Mouse (Mus musculus) intestine, embryonic 14.5 days (tissue): ENCODE data around the gene Islr2. TPM values are rescaled to one million over a fixed set of nuclear protein-coding genes. Genes with fewer than 3 reads are reported as not detected.
A peak's percentile ranks its signal among the peaks of the same experiment; 100 is the strongest.
"Not testable (repeated sequence)": the region's sequence is repeated elsewhere in the genome, so short reads cannot be mapped to it uniquely, and the experiment has no call there.

Source experiments
- ATAC-seq: fragments of 200-750 bp; cut with Nextera tagmentation; replicated peaks from 2 replicates; pipeline ENCODE4 v1.8.0; 2017; ENCODE audit warnings: low read depth, moderate number of reproducible peaks, moderate TSS enrichment, moderate library complexity; ENCODE audit not compliant: low FRiP score, low TSS enrichment
- DNase-seq: peaks from one replicate; pipeline ENCODE4 v3.0.0-alpha.2; 2018; ENCODE audit warnings: low spot score
- H3K27ac ChIP-seq: fragments of 300-500 bp; sonication (generic); 2 replicates; pipeline ENCODE4 v1.5.1; 2014; ENCODE audit warnings: low read depth, mild to moderate bottlenecking, control low read depth
- H3K27me3 ChIP-seq: fragments of 300-500 bp; sonication (generic); replicated peaks from 2 replicates; pipeline ENCODE4 v1.6.1; 2014; ENCODE audit warnings: low read length, control low read depth; ENCODE audit not compliant: control insufficient read depth, insufficient read depth
- H3K36me3 ChIP-seq: fragments of 300-500 bp; sonication (generic); 2 replicates; pipeline ENCODE4 v1.6.1; 2014; ENCODE audit warnings: low read length, control low read depth; ENCODE audit not compliant: control insufficient read depth, insufficient read depth
- H3K4me1 ChIP-seq: fragments of 300-500 bp; sonication (generic); replicated peaks from 2 replicates; pipeline ENCODE4 v1.6.1; 2014; ENCODE audit warnings: low read length, control low read depth, mixed read lengths; ENCODE audit not compliant: control insufficient read depth, insufficient read depth
- H3K4me2 ChIP-seq: fragments of 300-500 bp; sonication (generic); 2 replicates; pipeline ENCODE4 v1.6.1; 2014; ENCODE audit warnings: low read length
- H3K4me3 ChIP-seq: fragments of 300-500 bp; sonication (generic); 2 replicates; pipeline ENCODE4 v1.5.1; 2014; ENCODE audit warnings: low read depth, low read length, control low read depth, mixed read lengths
- H3K9ac ChIP-seq: fragments of 300-500 bp; sonication (generic); 2 replicates; pipeline ENCODE4 v1.6.1; 2014; ENCODE audit warnings: mild to moderate bottlenecking, low read length
- H3K9me3 ChIP-seq: fragments of 300-500 bp; sonication (generic); 2 replicates; pipeline ENCODE4 v1.6.1; 2016; ENCODE audit warnings: low read length, control low read depth; ENCODE audit not compliant: control insufficient read depth
- WGBS: fragments of 180-500 bp; shearing (Covaris S2); extraction: QIAGEN DNeasy Blood & Tissue Kit; methylation state at CpG from one replicate; pipeline ENCODE4 v1.1.7; 2014; 5-methylcytosine and 5-hydroxymethylcytosine counted together
- polyA plus RNA-seq: library from polyadenylated mRNA; unstranded; fragments of >200 nt; fragmentation: Nextera tagmentation; extraction: Ambion mirVana; gene quantifications from 2 replicates; pipeline ENCODE4 v1.2.1, GENCODE M21; 2014

Gene Islr2
- 1.7 and 1.8 TPM in 2 replicates for polyA plus RNA-seq

DNA sequence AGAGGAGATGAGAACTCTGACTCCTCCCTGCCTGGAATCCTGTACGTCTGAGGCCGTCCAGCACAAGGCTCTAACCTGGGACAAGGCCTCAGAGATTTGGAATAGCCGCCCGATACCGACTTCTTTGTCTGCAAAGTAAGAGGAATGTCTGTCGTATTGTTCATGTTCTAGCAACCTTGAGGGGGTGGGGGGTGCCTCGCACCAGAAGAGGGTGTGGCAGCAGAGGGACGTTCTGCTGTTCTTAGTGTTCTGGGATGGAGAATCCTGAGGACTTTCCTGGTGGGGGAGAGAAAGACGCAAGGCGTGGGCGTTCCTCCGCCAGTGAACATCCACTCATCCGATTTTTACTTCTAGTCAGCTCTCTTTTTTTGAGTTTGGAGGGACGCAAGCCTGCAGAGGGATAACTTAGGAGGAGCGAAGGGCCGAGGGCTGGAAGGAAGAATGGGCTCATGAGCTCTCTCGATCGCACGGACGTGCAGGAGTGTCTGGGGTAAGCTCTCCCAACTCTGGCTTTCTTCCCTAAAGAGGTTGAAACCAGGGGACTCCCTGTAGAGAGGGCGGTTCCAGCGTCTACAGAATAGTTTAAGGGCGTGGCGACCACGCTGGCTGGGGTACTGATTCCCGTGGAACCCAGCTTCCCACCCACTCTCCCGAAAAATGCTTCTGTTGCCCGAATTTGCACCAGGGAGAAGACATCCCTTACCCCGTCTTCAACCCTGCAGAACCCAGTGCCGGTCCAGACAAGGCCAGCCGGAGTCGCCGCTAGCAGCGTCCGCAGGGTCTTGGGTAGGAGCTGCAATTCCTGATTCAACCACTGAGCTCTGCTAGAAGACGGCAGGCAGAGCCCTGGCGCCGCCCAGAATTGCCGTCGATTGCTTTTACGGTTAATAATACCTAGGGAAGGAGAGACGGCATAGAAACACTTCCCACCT is at the start of gene Islr2, which contains the start of gene Islr:
Gene Islr2, minus strand, starts transcription at position 804 of the 932 bp plus-strand sequence.
Gene Islr, minus strand, starts transcription at position 791 of the 932 bp plus-strand sequence.
- H3K27ac ChIP-seq, result no peak within 1 kb of the TSS
- peaks cover 56% of the 10 kb centered on the region for H3K27me3 ChIP-seq
- H3K4me1 ChIP-seq, result peaks cover 2% of the 10 kb centered on the region; the same call in 1 of the 2 replicates
- peak within 1 kb of the TSS; percentile 31 for H3K4me3 ChIP-seq
- DNase-seq (peak; percentile 86), ATAC-seq (peak; percentile 81)
- peak within 1 kb of the TSS; percentile 34; the same call in 1 of the 2 replicates for H3K9ac ChIP-seq
- H3K9me3 ChIP-seq, result no peaks in the 10 kb centered on the region
- 3% methylated on average over 42 of the region's 42 CpGs for WGBS
- peak within 1 kb of the TSS; percentile 55 for H3K4me2 ChIP-seq
- no peaks in the 10 kb centered on the region for H3K36me3 ChIP-seq

DNA sequence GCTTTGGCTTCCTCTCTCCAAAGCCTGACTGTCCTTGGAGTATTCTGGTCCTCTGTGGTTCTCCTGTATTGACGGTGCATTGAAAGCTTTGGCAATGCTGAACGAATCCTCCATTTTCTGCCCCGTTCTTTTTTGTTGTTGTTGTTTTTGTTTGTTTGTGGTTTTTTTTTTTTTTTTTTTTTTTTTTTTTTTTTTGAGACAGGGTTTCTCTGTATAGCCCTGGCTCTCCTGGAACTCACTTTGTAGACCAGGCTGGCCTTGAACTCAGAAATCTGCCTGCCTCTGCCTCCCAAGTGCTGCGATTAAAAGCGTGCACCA is 49.6 kb upstream of the Islr2 start:
- H3K27me3 ChIP-seq, ATAC-seq, H3K9me3 ChIP-seq, DNase-seq, H3K4me1 ChIP-seq: not testable (repeated sequence)
- WGBS, result 67% methylated on average over 5 of the region's 5 CpGs
- peak overlapping the region; percentile 54; the same call in 1 of the 2 replicates for H3K27ac ChIP-seq
- peak overlapping the region; percentile 80 for H3K4me3 ChIP-seq
- peak overlapping the region; percentile 58 for H3K4me2 ChIP-seq
- peak overlapping the region; percentile 73 for H3K9ac ChIP-seq
- peaks cover 20% of the 10 kb centered on the region; the same call in 1 of the 2 replicates for H3K36me3 ChIP-seq

GRCm38 (mm10) chr9:58253033-58253804 is 49.1 kb upstream of the Islr2 start, which contains the start of gene Stoml1:
Gene Stoml1 (plus strand): TSS chr9:58253164.
- Histone ChIP-seq H3K9ac (peak within 1 kb of the TSS; percentile 73), H3K4me3 (peak within 1 kb of the TSS; percentile 80), H3K27me3 (no peaks in the 10 kb centered on the region), H3K4me1 (peaks cover 13% of the 10 kb centered on the region), H3K9me3 (no peaks in the 10 kb centered on the region), H3K36me3 (peaks cover 17% of the 10 kb centered on the region; the same call in 1 of the 2 replicates), H3K4me2 (peak within 1 kb of the TSS; percentile 58), H3K27ac (peak within 1 kb of the TSS; percentile 54; the same call in 1 of the 2 replicates)
- under 1% methylated on average over 29 of the region's 31 CpGs for WGBS
- DNase-seq, result peak; percentile 99
- ATAC-seq, result peak; percentile 93

DNA sequence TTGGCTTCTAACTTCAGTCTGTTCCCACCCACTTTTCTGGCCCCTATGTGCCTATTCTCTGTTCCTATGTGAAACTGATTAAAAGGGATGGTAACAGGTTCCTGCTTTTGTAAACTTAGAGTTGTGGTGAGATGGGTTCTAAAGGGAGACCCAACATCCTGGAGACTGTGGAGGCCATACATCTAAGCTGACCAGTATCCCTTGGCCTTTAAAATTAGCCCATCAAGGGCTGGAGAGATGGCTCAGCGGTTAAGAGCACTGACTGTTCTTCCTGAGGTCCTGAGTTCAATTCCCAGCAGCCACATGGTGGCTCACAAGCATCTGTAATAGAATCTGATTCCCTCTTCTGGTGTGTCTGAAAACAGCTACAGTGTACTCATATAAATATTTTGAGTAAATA is 46.6 kb upstream of the Islr2 start:
- H3K4me3 ChIP-seq, ATAC-seq, H3K27ac ChIP-seq, H3K27me3 ChIP-seq, H3K9ac ChIP-seq, H3K4me2 ChIP-seq, H3K36me3 ChIP-seq, DNase-seq, H3K9me3 ChIP-seq: not testable (repeated sequence)
- WGBS, result 90% methylated on average over 1 of the region's 1 CpGs
- peaks cover 29% of the 10 kb centered on the region for H3K4me1 ChIP-seq

DNA sequence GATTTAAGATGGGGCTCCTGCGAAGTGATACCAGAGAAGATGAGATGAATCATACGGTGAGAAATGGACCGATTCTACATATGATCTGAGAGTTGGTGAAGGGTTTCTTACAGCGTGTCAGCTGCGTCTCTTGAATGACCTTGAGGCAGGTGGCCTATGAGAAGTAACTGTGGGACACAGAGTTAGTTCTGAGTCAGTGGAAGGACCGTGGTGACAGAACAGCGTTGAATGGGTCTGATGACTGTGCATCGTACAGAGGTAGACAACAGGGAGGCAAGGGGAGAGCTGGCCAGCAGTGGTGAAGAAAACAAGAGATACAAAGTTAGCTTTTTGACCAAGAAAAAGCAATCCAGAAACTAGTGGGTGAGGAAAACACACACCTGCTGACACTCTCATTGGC is 46.2 kb upstream of the Islr2 start:
- WGBS, result 78% methylated on average over 8 of the region's 8 CpGs
- H3K9ac ChIP-seq, result no peak overlapping the region
- ATAC-seq, result no peak
- peak overlapping the region; percentile 73 for H3K27ac ChIP-seq
- H3K36me3 ChIP-seq, result peaks cover 3% of the 10 kb centered on the region; the same call in 1 of the 2 replicates
- no peak for DNase-seq
- no peak overlapping the region for H3K4me3 ChIP-seq
- no peaks in the 10 kb centered on the region for H3K27me3 ChIP-seq
- H3K4me1 ChIP-seq, result peaks cover 29% of the 10 kb centered on the region
- no peaks in the 10 kb centered on the region for H3K9me3 ChIP-seq
- H3K4me2 ChIP-seq, result peak overlapping the region; percentile 80

- Histone ChIP-seq H3K4me2 (peak within 1 kb of the TSS; percentile 80), H3K9ac (peak within 1 kb of the TSS; percentile 65), H3K4me1 (peaks cover 29% of the 10 kb centered on the region), H3K27me3 (no peaks in the 10 kb centered on the region), H3K4me3 (peak within 1 kb of the TSS; percentile 65), H3K36me3 (peaks cover 3% of the 10 kb centered on the region; the same call in 1 of the 2 replicates), H3K27ac (peak within 1 kb of the TSS; percentile 73), H3K9me3 (no peaks in the 10 kb centered on the region)
- WGBS, result under 1% methylated on average over 16 of the region's 16 CpGs
- DNase-seq (peak; percentile 82), ATAC-seq (peak; percentile 53; the same call in 1 of the 2 replicates)
These were observed 45.6 kb upstream of the Islr2 start, which contains the start of gene Pml for GRCm38 (mm10) chr9:58249592-58250192. Gene Pml (minus strand): TSS chr9:58249786.

- Histone ChIP-seq H3K4me1 (peaks cover 29% of the 10 kb centered on the region), H3K4me2 (peak overlapping the region; percentile 80), H3K9me3 (no peaks in the 10 kb centered on the region), H3K27ac (peak overlapping the region; percentile 73), H3K36me3 (peaks cover 3% of the 10 kb centered on the region; the same call in 1 of the 2 replicates), H3K27me3 (no peaks in the 10 kb centered on the region), H3K9ac (peak overlapping the region; percentile 65), H3K4me3 (peak overlapping the region; percentile 65)
- DNase-seq (no peak), ATAC-seq (no peak)
- WGBS, result 31% methylated on average over 7 of the region's 7 CpGs
These were observed 44.8 kb upstream of the Islr2 start for GRCm38 (mm10) chr9:58248746-58249413.
